Mouse (Mus musculus) cortical plate, adult 2 months (tissue): Measurements from ENCODE around the gene Coa5. TPM values are rescaled to one million over a fixed set of nuclear protein-coding genes. Genes with fewer than 3 reads are reported as not detected.

Experiments used
- H3K27ac ChIP-seq: fragments of 200-500 bp; 2 replicates; pipeline ENCODE4 v1.5.1; 2012; ENCODE audit warnings: low read length, control low read depth, inconsistent platforms; ENCODE audit not compliant: insufficient read depth
- H3K4me1 ChIP-seq: fragments of 200-500 bp; 2 replicates; pipeline ENCODE4 v1.6.1; 2011; ENCODE audit warnings: low read length; ENCODE audit not compliant: control insufficient read depth, insufficient read depth
- H3K4me3 ChIP-seq: fragments of 200-500 bp; 2 replicates; pipeline ENCODE4 v1.5.1; 2011; ENCODE audit warnings: mild to moderate bottlenecking, low read length, control low read depth; ENCODE audit not compliant: insufficient read depth
- CTCF ChIP-seq: fragments of 200-500 bp; IDR thresholded peaks from 2 replicates; pipeline ENCODE4 v1.5.1; 2011; ENCODE audit warnings: mild to moderate bottlenecking, control low read depth, low read length; ENCODE audit not compliant: insufficient read depth; ENCODE audit errors: extremely low read depth
- POLR2A ChIP-seq: fragments of 200-500 bp; IDR thresholded peaks from 2 replicates; pipeline ENCODE4 v1.6.1; 2011; ENCODE audit warnings: mild to moderate bottlenecking, low read length, control low read depth; ENCODE audit not compliant: insufficient read depth; ENCODE audit errors: extremely low read depth
- polyA plus RNA-seq: library from polyadenylated mRNA; depleted of rRNA; stranded (reverse); fragments of >200 nt; gene quantifications from 2 replicates; pipeline ENCODE4 v1.2.3, GENCODE M21; 2012

Gene Coa5
- polyA plus RNA-seq, 1 experiment, result 71.6 TPM

DNA sequence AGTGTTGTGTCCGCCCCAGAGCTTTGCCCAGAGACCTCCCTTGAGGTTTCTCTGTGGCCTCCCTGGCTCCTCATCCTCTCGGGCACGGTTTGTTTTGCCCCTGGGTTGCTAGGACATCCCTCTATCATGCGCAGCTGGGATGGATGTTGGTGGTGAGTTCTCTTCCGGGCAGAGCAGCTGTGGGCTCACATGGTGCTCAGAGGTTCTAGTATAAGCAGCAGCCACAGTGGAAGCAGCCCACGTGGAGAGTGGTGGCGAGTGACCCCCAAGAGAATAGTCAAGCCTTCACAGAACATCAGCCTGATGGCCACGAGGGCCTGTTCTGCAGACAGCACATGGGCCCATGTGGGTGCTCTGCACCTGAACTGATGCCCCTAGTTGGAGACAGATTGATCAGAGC, 22.7 kb downstream of the Coa5 start:
- no peak overlapping the region for H3K27ac ChIP-seq
- no peaks in the 10 kb centered on the region for H3K4me1 ChIP-seq
- TF ChIP-seq POLR2A, result no peak
- TF ChIP-seq CTCF, result no peak
- no peak overlapping the region for H3K4me3 ChIP-seq

DNA sequence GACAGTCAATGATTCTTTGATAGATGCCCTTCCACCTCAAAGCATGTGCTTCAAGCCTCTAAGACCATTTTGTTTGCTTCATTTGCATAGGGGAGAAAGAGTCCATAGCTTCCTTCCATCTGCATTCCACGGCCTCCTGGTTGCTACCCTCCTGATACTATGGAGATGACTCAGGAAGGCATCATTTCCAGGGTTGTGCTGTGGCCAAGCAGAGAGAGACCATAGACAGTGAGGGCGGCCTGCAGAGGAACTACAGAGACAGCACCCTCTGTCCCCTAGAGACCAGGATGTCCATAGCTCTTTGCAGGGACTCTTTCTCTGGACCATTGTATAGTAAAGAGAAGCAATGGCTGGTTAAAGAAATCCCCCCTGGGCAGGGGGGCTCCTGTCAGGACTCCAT, 24.8 kb downstream of the Coa5 start:
- H3K4me3 ChIP-seq, result no peak overlapping the region
- H3K27ac ChIP-seq, result no peak overlapping the region
- TF ChIP-seq POLR2A (no peak), CTCF (no peak)
- no peaks in the 10 kb centered on the region for H3K4me1 ChIP-seq

- Histone ChIP-seq H3K27ac (no peak overlapping the region), H3K4me3 (no peak overlapping the region), H3K4me1 (peaks cover 2% of the 10 kb centered on the region; the same call in 1 of the 2 replicates)
- TF ChIP-seq POLR2A (no peak), CTCF (peak; percentile 86)
These were observed 28.2 kb downstream of the Coa5 start for GRCm38 (mm10) chr1:37401687-37402086.

DNA sequence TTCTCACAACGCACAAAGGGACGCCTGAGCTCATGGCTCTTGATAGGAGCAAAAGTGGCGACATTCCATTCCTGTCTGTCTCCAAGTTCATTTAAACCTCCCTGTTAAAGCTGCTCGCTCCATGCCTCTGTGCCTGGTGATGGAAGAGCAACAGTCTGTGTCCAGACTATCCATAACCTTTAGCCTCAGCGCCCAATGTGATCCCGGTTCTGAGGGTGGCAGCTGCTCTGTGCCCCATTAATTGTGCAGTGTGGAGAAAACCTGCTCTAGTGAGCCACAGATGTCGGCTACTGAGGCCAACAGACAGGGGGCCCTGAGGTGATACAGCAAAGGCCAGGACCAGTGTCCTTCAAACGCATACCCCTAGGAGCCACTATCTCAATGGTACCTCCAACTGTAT, 30.2 kb downstream of the Coa5 start:
- Histone ChIP-seq H3K4me1 (peaks cover 2% of the 10 kb centered on the region; the same call in 1 of the 2 replicates), H3K4me3 (no peak overlapping the region), H3K27ac (no peak overlapping the region)
- TF ChIP-seq CTCF (no peak), POLR2A (no peak)

GRCm38 (mm10) chr1:37398961-37399360, 30.9 kb downstream of the Coa5 start:
- H3K4me3 ChIP-seq, result no peak overlapping the region
- H3K27ac ChIP-seq, result no peak overlapping the region
- TF ChIP-seq CTCF (no peak), POLR2A (no peak)
- H3K4me1 ChIP-seq, result peaks cover 2% of the 10 kb centered on the region; the same call in 1 of the 2 replicates

- TF ChIP-seq POLR2A, result no peak
- no peak for TF ChIP-seq CTCF
- H3K4me3 ChIP-seq, result no peak overlapping the region
These were observed 33.4 kb downstream of the Coa5 start for GRCm38 (mm10) chr1:37396481-37396880.

GRCm38 (mm10) chr1:37393174-37393573, 36.7 kb downstream of the Coa5 start:
- Histone ChIP-seq H3K4me1 (no peaks in the 10 kb centered on the region), H3K4me3 (no peak overlapping the region), H3K27ac (no peak overlapping the region)
- TF ChIP-seq CTCF (no peak), POLR2A (no peak)

More at GRCm38 (mm10) chr1:37396481-37396880, 33.4 kb downstream of the Coa5 start:
- peaks cover 2% of the 10 kb centered on the region; the same call in 1 of the 2 replicates for H3K4me1 ChIP-seq
- H3K27ac ChIP-seq, result no peak overlapping the region

DNA sequence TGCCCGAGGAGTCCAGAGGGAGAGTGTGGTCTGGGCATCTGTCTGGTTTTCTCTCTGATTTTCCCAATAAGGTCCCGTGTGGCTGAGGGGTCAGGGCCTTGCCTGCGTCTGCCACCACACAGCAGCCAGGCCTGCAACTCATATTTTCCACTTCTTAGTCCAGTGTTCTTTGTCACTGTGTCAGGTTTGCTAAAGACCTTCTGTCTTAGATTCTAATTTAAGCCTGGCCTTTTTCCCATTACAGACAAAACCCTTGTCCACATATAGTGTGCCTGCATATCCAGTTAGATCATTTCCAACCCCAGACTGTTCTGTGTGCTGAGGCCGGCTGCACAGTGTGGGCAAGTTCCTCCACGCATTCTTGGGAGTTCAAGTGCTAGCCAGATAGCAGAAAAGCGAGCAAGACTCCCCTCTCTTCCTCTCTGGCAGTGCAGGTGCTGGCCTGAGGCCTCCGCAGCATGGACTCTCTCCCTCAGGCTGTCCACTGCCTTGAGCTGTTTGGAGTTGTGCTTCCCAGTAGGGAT, 43.4 kb downstream of the Coa5 start:
- no peak for TF ChIP-seq POLR2A
- TF ChIP-seq CTCF, result no peak
- no peak overlapping the region for H3K27ac ChIP-seq

DNA sequence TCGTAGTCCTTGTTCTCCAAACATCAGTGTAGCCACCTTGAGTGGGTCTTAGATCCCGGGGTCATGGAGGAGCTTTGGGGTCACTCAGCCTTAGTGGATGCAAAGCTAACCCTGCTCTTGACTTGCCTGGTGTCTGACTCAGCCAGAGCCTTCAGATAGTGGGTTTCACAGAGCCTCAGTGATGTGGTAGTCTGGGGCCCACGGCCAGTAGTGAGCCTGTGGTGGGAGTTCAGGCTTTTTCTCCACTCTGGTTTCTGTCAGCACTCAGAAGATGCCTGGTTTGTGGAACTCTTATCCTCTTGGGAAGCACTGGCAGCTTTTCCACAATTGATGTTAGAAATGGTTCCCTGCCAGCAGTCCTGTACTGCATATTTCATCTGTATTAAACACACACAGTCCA, 45.6 kb downstream of the Coa5 start:
- no peak overlapping the region for H3K4me3 ChIP-seq
- peaks cover 2% of the 10 kb centered on the region; the same call in 1 of the 2 replicates for H3K4me1 ChIP-seq
- H3K27ac ChIP-seq, result no peak overlapping the region
- TF ChIP-seq POLR2A (no peak), CTCF (no peak)

More for the DNA sequence above, 43.4 kb downstream of the Coa5 start:
- Histone ChIP-seq H3K4me3 (no peak overlapping the region), H3K4me1 (peaks cover 2% of the 10 kb centered on the region; the same call in 1 of the 2 replicates)

- no peak overlapping the region for H3K27ac ChIP-seq
- TF ChIP-seq POLR2A, result no peak
- no peaks in the 10 kb centered on the region for H3K4me1 ChIP-seq
- no peak overlapping the region for H3K4me3 ChIP-seq
These were observed 49.0 kb downstream of the Coa5 start for GRCm38 (mm10) chr1:37380913-37381312.
